Mouse (Mus musculus) small intestine, adult 2 months (tissue): ENCODE results near the gene Abcg5. TPM values are rescaled to one million over a fixed set of nuclear protein-coding genes. Genes with fewer than 3 reads are reported as not detected.

Source experiments
- H3K27ac ChIP-seq: fragments of 200-500 bp; 2 replicates; pipeline ENCODE4 v1.5.1; 2012; ENCODE audit warnings: low read depth, low read length, control low read depth, inconsistent platforms; ENCODE audit not compliant: insufficient read depth
- H3K27me3 ChIP-seq: fragments of 200-500 bp; 2 replicates; pipeline ENCODE4 v1.6.1; 2012; ENCODE audit warnings: mild to moderate bottlenecking, moderate library complexity, low read length, inconsistent platforms; ENCODE audit not compliant: control insufficient read depth, insufficient read depth
- H3K36me3 ChIP-seq: fragments of 200-500 bp; 2 replicates; pipeline ENCODE4 v1.6.1; 2012; ENCODE audit warnings: mild to moderate bottlenecking, low read length, control low read depth, inconsistent platforms; ENCODE audit not compliant: control insufficient read depth, insufficient read depth
- H3K4me1 ChIP-seq: fragments of 200-500 bp; 2 replicates; pipeline ENCODE4 v1.6.1; 2012; ENCODE audit warnings: low read length, inconsistent platforms, mixed read lengths; ENCODE audit not compliant: control insufficient read depth, insufficient read depth, insufficient read length
- H3K4me3 ChIP-seq: fragments of 200-500 bp; 2 replicates; pipeline ENCODE4 v1.5.1; 2012; ENCODE audit warnings: low read depth, mild to moderate bottlenecking, control low read depth, inconsistent platforms, low read length, moderate library complexity
- CTCF ChIP-seq: fragments of 200-500 bp; IDR thresholded peaks from 2 replicates; pipeline ENCODE4 v1.5.1; 2012; ENCODE audit warnings: low read depth, mild to moderate bottlenecking, control low read depth, inconsistent platforms, low read length, moderate library complexity, mixed read lengths; ENCODE audit not compliant: insufficient replicate concordance, insufficient read length; ENCODE audit errors: extremely low read depth
- POLR2A ChIP-seq: fragments of 200-500 bp; IDR thresholded peaks from 2 replicates; pipeline ENCODE4 v1.6.1; 2012; ENCODE audit warnings: low read depth, mild to moderate bottlenecking, control low read depth, inconsistent platforms, low read length, moderate library complexity
- WGBS: fragments of 180-500 bp; shearing (Covaris S2); methylation state at CpG from one replicate; pipeline ENCODE4 v1.1.7; 2018; 5-methylcytosine and 5-hydroxymethylcytosine counted together
- polyA plus RNA-seq: library from polyadenylated mRNA; depleted of rRNA; stranded (reverse); fragments of >200 nt; gene quantifications from 2 replicates; pipeline ENCODE4 v1.2.3, GENCODE M21; 2012

Abcg5 gene
- polyA plus RNA-seq, 1 experiment, result 335 TPM

GRCm38 (mm10) chr17:84698727-84699126, 15.9 kb upstream of the Abcg5 start:
- Histone ChIP-seq H3K4me3 (no peak overlapping the region), H3K4me1 (peaks cover 4% of the 10 kb centered on the region; the same call in 1 of the 2 replicates), H3K27me3 (no peaks in the 10 kb centered on the region), H3K36me3 (peaks cover 47% of the 10 kb centered on the region), H3K27ac (no peak overlapping the region)
- WGBS, result 26% methylated on average over 5 of the region's 5 CpGs
- peak; percentile 68; the same call in 1 of the 2 replicates for TF ChIP-seq CTCF
- TF ChIP-seq POLR2A, result no peak

- Histone ChIP-seq H3K4me1 (peaks cover 10% of the 10 kb centered on the region), H3K36me3 (peaks cover 65% of the 10 kb centered on the region), H3K4me3 (no peak overlapping the region), H3K27ac (no peak overlapping the region), H3K27me3 (no peaks in the 10 kb centered on the region)
- 80% methylated on average over 6 of the region's 6 CpGs for WGBS
- no peak for TF ChIP-seq POLR2A
- no peak for TF ChIP-seq CTCF
Measured at GRCm38 (mm10) chr17:84696537-84696936, 13.7 kb upstream of the Abcg5 start.

GRCm38 (mm10) chr17:84693741-84694140, 10.9 kb upstream of the Abcg5 start:
- H3K27ac ChIP-seq, result no peak overlapping the region
- peaks cover 63% of the 10 kb centered on the region for H3K36me3 ChIP-seq
- WGBS, result 39% methylated on average over 2 of the region's 2 CpGs
- H3K27me3 ChIP-seq, result no peaks in the 10 kb centered on the region
- TF ChIP-seq POLR2A (no peak), CTCF (no peak)
- peaks cover 19% of the 10 kb centered on the region for H3K4me1 ChIP-seq
- H3K4me3 ChIP-seq, result no peak overlapping the region

GRCm38 (mm10) chr17:84690111-84690510, 7.3 kb upstream of the Abcg5 start:
- Histone ChIP-seq H3K27me3 (no peaks in the 10 kb centered on the region), H3K36me3 (peaks cover 57% of the 10 kb centered on the region), H3K27ac (no peak overlapping the region), H3K4me3 (no peak overlapping the region), H3K4me1 (peaks cover 24% of the 10 kb centered on the region)
- TF ChIP-seq POLR2A, result no peak
- no peak for TF ChIP-seq CTCF
- WGBS, result 77% methylated on average over 5 of the region's 5 CpGs

GRCm38 (mm10) chr17:84689316-84689715, 6.5 kb upstream of the Abcg5 start:
- no peaks in the 10 kb centered on the region for H3K27me3 ChIP-seq
- peaks cover 23% of the 10 kb centered on the region for H3K4me1 ChIP-seq
- WGBS, result 18% methylated on average over 5 of the region's 5 CpGs

GRCm38 (mm10) chr17:84688834-84689233, 6.0 kb upstream of the Abcg5 start:
- no peak for TF ChIP-seq CTCF
- no peak for TF ChIP-seq POLR2A
- Histone ChIP-seq H3K4me3 (no peak overlapping the region), H3K36me3 (peaks cover 46% of the 10 kb centered on the region), H3K27me3 (no peaks in the 10 kb centered on the region), H3K27ac (peak overlapping the region; percentile 47), H3K4me1 (peaks cover 22% of the 10 kb centered on the region)
- 58% methylated on average over 11 of the region's 11 CpGs for WGBS

More at GRCm38 (mm10) chr17:84689316-84689715, 6.5 kb upstream of the Abcg5 start:
- peaks cover 49% of the 10 kb centered on the region for H3K36me3 ChIP-seq
- H3K4me3 ChIP-seq, result no peak overlapping the region
- TF ChIP-seq CTCF (no peak), POLR2A (no peak)
- H3K27ac ChIP-seq, result peak overlapping the region; percentile 76

GRCm38 (mm10) chr17:84687994-84688393, 5.2 kb upstream of the Abcg5 start:
- Histone ChIP-seq H3K27me3 (no peaks in the 10 kb centered on the region), H3K27ac (no peak overlapping the region), H3K36me3 (peaks cover 39% of the 10 kb centered on the region), H3K4me3 (no peak overlapping the region), H3K4me1 (peaks cover 18% of the 10 kb centered on the region)
- no peak for TF ChIP-seq POLR2A
- TF ChIP-seq CTCF, result no peak
- 78% methylated on average over 5 of the region's 5 CpGs for WGBS
